Mouse (Mus musculus): Measurements from ENCODE around the gene Lef1.
A peak's percentile ranks its signal among the peaks of the same experiment; 100 is the strongest.

Gene Lef1

GRCm38 (mm10) chr3:131110191-131111150 is at the start of gene Lef1:
Lef1 (plus strand) TSS chr3:131110471.
- peak; percentile 90 for DNase-seq

DNA sequence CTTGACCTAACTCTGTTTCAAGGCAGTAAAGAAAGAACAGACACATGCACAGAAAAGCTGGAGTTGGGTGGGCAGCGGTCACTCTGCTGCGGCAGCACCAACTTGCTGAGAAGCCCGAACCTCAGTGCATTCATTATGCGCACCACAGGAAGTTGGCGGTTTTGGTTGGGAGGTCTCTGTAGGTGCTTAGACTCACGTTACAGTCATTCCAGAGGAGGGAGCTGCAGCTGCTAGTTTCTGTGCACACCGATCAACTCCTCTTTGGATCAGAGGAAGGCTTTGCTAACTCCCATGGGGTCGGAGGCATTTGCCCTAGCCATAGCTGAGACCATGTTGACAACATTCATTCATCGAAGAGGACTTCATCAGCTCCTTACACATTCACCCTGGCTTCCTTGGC is 45.3 kb upstream of the Lef1 start:
- no peak for DNase-seq

- no peak for DNase-seq
These were observed 44.1 kb upstream of the Lef1 start for GRCm38 (mm10) chr3:131066171-131066570.

DNA sequence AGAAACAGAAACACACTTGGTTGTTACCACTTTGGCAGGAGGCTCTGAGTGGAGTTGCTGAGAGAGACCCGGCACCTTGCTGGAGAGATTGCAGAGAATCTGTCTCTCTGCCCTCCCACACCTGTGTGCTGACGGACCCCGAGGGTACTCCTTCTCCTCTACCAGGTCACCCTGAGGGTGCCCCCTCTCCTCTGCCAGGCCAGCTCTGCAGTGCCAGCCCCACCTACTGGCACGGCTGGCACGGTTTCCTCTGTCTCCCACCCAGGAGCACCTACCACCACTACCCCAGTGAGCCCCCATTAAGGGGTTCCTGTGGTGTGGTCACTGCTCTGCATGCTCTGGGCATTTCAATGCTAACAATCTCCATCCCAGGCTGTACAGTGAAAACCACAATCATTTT is 42.3 kb upstream of the Lef1 start:
- no peak for DNase-seq

DNA sequence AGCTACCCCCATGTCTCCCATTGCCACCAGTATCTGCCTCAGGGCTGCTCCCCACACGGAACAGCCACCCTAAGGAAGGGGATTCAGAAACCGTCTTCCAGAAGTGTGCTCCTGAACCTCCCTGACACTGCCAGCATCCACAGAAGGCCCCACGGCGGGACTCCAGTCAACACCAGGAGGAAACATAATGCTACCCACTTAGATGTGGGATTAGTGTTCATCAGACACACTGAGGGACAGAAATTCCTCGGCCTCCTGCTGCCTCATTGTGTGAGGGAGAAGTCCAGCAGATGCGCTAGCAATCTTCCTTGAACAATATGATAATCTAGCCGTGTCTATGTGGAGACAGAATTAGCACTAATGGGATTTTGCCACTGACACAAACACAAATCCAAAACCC is 40.1 kb upstream of the Lef1 start:
- DNase-seq: no peak

GRCm38 (mm10) chr3:131072661-131073060 is 37.6 kb upstream of the Lef1 start:
- no peak for DNase-seq

DNA sequence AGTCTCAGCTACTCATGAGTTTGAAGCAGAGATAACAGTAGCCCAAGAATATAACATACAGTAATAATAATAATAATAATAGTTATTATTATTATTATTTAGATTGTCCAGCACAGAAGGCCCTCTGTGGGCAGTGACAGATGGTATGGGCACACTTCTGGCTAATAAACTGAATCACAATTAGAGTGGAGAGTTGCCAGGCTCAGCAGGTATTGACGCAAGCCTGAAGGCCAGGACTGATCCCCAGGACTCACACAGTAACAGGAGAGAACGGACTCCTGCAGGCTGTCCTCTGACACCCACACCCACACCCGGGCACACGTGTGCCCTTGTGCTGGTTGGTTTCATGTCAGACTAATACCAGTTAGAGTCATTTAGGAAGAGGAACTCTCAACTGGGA is 36.3 kb upstream of the Lef1 start:
- no peak for DNase-seq

DNA sequence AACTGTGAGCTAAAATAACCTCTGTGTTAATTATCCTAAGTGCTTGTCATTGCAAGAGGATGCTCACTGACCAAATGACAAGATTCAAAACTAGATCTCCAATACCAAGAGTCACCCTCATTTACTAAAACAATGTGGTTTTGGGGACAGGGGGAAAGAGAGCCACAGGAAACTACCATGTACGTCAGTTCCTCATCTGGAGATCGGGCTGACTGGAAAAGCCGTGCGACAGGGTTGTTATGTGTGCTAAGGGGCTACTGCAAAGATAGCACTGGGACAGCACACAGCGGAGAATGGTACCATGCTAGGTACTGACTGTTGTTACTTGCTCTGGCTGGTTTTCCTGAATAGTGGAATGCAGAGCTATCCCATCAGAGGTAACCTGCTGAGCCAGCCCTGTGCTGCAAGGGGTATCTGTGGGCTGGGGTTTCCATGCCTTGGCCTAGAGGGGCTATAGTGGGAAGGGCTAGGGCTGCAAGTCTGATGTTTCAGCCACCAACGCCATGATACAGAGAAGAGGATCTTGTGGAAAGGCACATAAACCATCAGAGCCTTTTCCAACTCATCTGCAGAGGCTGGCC is 32.1 kb upstream of the Lef1 start:
- no peak for DNase-seq

- no peak for DNase-seq
These were observed 31.6 kb upstream of the Lef1 start for GRCm38 (mm10) chr3:131078719-131079118.

- no peak for DNase-seq
These were observed 26.5 kb upstream of the Lef1 start for GRCm38 (mm10) chr3:131083722-131084121.

GRCm38 (mm10) chr3:131084718-131085561 is 25.3 kb upstream of the Lef1 start:
- DNase-seq: peak; percentile 80

GRCm38 (mm10) chr3:131085978-131086377 is 24.3 kb upstream of the Lef1 start:
- DNase-seq: no peak

DNA sequence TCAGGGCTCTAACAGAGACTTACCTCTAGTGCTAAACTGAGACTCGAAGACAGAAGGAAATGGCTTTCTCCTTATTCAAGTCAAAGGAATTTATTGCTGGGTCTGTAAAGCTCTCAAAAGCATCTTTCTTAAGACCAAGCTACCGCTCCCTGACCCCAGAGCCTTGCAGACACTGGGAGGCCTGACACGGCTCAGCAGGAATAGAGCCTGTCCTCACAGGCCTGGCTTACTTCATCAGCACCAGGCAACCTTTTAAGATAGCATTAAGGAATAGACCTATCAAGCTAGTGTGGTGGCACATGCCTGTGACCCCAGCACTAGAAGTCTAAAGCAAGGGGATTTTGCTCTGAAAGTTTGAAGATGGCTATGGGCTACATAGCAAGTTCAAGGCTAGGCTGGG is 20.6 kb upstream of the Lef1 start:
- DNase-seq: no peak

- no peak for DNase-seq
These were observed 18.2 kb upstream of the Lef1 start for GRCm38 (mm10) chr3:131092113-131092512.

DNA sequence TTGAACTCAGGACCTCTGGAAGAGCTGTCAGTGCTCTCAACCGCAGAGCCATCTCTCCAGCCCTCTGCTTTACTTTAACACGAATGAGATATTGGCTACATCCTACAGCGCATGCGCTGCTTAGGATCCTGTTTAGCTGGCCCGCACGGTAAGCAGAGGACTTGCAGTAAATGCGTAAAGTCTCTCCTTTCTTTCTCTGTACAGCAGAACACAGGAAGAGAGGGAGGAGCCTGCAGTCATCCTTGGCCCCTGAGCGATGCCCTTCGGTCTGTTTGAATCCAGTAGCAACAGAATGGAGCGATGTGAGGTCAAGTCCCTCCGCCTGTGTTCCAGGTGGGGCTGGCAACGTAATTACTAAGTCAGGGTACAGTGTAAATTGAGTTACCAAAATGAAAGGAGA is 16.5 kb upstream of the Lef1 start:
- no peak for DNase-seq

DNA sequence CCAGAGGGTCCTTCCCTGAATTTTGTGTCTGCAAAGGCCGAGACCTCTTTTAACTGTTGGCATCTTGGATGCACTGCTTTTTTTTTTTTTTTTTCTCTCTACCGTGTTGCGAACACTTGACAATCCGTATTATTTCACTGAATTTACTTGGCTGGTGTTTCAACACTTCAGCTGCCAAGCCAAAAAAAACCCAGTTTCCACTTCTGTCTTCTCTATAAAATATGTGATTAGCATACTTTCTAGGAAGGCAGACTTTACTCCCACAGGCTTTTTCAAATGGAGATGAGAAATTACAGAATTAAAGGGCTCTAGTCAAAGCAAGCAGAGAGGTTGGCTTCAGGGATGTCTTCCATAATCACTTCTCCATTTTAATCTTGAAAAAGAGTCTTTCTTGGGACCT is 14.2 kb upstream of the Lef1 start:
- no peak for DNase-seq

- no peak for DNase-seq
These were observed 8.0 kb upstream of the Lef1 start for GRCm38 (mm10) chr3:131102191-131102774.

GRCm38 (mm10) chr3:131105362-131105761 is 4.9 kb upstream of the Lef1 start:
- DNase-seq: no peak

- DNase-seq: peak; percentile 93
These were observed 4.3 kb upstream of the Lef1 start for GRCm38 (mm10) chr3:131105940-131106401.

DNA sequence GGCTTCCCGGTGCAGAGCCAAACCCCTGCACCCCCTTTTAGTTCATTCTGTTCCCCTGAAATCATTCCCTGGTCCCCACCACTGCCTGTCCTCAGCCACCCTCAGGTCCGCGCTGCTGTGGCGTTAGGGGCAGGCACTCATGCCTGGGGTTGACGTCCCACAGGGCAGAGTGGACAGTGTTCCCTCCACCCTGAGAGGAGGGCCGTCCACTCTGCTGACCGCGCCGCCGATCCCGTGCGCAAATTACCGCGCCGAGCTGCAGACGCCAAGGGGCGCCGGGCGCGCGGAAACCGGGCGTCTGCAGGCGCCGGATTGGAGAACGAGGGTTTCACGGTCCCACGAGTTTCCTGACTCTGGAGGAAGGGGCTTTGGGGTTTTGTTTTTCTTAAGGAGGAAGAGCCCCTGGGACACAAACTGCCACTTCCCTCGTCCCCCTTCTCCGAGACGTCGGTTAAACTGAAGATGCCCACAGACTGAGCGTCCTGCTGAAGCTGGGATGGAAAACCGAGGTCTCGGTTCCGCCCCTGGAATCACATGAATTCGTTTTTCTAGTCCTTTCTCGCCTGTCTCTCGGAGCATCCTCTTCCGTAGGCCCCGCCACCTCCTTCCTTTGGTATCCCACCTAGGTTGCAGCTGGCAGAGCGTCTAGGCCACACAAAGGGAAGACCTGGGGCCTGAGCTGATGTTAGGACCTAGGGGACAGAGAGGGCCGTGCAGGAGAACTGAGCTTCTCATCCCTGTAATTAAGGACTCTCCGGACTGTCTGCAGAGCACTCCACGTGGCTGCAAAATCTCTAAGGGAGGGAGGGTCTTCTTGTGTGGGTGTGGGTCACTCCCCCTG is 3.6 kb upstream of the Lef1 start:
- no peak for DNase-seq

DNA sequence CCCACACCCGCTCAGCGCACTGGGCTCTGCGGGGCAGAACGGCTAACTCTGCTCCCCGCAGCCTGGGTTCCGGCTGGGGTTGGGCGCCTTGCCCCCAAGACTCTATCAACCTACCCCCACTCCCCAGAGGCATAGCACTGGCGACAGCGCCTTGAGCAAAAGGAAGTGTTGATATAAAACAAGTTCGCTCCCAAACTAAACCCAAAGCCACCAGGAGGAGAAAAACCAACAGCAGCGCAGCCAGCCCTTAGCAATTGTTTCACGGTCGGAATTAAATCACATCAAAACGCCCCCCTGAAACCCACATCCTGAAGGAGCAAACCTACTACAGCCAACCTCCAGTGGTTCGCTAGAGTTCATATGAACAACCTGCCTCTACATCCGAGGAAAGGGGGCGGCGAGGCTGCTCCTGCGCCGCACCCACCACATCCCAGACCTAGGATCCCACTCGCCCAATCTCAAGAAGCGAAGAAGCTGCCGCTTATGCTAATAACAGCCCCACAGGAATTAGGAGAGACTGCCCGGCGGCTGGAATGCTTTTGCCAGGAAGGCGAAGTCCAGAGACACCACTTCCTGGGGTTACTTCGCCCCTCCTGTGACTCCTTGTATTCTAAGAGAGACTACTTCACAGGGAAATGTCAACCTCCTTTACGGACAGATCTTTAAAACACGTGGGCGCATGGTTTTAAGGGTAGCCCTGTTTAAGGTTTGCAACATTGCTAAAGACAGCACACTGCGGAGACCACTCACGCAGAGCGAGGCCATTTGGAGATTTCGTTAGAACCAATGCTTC is 2.8 kb upstream of the Lef1 start:
- peak; percentile 65 for DNase-seq
